Mouse (Mus musculus): Measurements from ENCODE around the gene Thsd7b. TPM values are rescaled to one million over a fixed set of nuclear protein-coding genes. Genes with fewer than 3 reads are reported as not detected.
A peak's percentile ranks its signal among the peaks of the same experiment; 100 is the strongest.
"Not testable (repeated sequence)": the region's sequence is repeated elsewhere in the genome, so short reads cannot be mapped to it uniquely, and the experiment has no call there.

The Thsd7b gene
- total RNA-seq, 2 experiments from 2014 or later, result 0.83 to 2.9 TPM

DNA sequence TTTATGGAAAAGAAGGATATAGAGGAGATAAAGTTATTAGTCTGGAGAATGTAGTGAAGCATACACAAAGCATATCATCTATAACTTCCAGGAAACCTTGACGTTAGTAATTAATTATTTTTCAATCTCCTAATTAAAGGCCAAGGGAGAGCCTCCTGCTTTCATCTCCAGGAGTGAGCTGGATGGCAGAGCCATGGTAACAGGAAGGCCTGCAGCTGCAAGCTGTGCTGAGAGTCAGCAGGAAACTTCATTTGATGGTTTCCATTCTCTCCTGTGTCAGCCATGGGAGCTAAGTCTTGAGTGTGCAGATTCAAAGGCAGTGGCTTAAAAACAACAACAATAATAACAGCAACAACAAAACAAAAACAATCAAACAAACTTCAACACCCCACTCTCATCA is 507.5 kb downstream of the Thsd7b start:
- no peak for ATAC-seq (replicated peaks; ENCODE audit: low FRiP score, poor library complexity, severe bottlenecking)

DNA sequence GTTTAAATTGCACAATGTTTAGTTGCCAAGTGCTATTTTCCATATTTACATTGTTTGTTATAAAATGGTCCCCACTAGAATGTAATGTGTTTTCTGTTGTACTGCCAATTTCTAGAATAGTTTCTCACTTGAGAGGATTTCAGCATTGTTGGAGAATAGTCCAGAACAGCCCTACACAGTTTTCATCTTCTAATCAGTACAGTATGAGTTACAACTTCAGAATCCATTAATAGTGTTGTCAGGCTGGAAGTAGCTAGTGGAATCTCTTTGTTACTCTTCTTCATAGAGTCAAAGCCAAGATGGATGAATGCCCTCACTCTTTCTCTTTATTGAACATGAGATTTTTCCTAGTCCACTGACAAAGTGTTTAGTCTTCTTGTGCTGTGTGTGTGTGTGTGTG is 525.4 kb downstream of the Thsd7b start:
- ATAC-seq (replicated peaks; ENCODE audit: low FRiP score, poor library complexity, severe bottlenecking), result no peak

DNA sequence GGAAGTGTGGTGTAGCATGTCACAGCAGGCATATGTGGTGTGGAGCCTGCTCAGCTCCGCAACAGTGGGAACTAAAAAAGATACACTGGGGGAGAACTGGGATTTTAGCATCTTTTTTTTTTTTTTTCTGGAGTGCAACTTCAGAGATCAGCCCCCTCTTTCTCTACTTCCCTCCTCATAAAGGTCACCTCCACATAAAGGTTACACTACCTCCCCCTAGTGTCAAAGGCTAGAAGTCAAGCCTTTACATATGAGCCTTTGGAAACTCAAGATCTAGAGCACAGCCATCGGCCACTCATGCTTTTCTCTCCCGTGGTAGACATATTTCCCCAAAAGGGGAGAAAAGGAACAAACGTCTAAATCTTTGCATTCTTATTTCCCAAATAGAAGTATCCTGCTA is 553.8 kb downstream of the Thsd7b start:
- ATAC-seq (replicated peaks; ENCODE audit: low FRiP score, poor library complexity, severe bottlenecking), result no peak

DNA sequence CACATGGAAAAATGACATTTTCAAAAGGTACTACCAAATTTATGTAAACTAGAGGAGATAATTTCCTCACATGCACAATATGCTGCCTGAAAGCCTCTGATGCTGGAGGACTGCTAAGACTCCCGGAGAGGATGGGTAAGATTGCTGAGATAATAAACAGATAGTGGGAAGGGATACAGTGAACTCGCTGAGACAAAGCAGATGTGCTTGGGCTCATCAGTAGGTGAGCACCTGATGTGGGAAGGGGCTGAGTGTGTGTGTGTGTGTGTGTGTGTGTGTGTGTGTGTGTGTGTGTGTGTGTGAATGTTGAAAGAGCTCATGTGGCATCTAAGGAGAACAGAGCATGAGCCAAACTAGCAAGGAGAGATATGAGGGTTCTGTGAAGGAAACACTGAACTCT is 564.2 kb downstream of the Thsd7b start:
- no peak for ATAC-seq (replicated peaks; ENCODE audit: low FRiP score, poor library complexity, severe bottlenecking)

DNA sequence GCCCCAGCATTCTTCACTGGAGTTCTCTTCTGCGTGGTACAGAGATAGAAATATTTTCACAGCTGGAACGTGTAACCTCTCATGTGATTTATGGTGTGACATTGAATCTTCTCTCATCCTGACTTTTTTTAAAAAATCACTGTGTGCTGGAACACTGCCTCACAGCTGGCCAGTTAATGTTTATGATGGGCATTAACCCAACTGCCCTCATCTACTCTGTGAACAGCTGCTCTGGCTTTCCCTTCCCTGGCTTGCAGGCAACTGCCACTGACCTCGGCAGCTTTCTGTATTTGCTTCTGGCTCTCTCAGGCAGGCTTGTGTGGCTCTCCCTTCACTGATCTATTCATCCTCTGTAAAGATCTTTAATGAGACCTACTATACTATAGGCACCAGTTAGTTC is 564.7 kb downstream of the Thsd7b start:
- ATAC-seq (replicated peaks; ENCODE audit: low FRiP score, poor library complexity, severe bottlenecking), result no peak

DNA sequence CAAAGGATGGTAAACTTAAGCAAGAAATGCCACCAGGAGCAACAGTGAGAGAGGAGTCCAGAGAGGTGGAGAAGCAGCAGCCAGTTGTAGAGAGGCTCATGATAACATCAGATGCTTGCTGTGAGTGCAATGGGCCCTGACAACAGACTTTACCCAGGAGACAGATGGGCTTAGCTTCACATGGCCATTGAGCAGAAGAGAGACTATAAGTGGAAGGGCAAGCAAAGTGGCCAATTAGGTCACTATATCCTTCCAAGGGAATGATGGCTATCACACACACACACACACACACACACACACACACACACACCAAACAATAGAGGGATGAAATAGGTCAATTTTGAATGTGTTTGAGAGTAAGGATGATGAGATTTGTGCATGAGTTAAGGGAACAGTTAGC is 565.4 kb downstream of the Thsd7b start:
- ATAC-seq (replicated peaks; ENCODE audit: low FRiP score, poor library complexity, severe bottlenecking), result no peak

DNA sequence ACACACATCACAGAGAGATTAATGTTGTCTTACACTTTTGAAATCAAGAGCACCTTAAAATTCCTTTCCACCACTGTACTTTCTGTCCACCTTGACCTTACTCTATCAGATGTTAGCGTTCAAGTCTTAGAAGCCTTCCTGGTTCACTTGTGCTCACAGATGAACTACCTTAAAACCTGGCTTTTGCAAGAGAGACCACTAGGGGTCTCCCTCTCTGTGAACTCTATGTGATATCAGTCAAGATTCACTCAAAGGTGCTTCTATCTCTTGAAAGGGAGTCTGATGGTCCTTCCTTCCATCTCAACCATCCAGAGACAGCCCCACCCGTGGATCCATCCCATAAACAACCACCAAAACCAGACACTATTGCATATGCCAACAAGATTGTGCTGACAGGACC is 570.3 kb downstream of the Thsd7b start:
- no peak for ATAC-seq (replicated peaks; ENCODE audit: low FRiP score, poor library complexity, severe bottlenecking)

DNA sequence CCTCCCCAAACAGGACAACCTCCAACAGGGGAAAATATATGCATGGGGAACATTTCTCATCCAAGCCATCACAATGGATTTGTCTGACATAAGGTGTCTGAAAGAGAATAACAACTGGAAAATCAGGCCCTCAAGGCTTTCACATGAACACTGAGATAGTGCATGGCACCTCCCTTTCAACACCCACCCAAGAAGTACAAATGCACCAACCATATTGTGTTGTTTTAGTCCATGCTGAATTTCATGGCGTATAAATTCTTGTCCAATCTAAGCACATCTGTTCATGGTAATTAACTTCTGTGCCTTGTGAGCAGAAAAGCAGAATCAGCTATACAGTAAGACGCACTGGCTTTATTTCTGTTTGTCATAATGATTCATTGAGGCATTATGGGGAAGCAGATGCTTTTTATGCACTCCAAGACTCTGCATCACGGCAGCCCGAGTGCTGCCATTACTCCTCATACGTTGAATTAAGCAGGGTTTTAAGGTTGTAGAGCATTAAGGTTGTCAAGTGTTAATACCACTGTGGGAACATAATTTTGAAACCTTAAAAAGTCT is 577.0 kb downstream of the Thsd7b start:
- no peak for ATAC-seq (replicated peaks; ENCODE audit: low FRiP score, poor library complexity, severe bottlenecking)

DNA sequence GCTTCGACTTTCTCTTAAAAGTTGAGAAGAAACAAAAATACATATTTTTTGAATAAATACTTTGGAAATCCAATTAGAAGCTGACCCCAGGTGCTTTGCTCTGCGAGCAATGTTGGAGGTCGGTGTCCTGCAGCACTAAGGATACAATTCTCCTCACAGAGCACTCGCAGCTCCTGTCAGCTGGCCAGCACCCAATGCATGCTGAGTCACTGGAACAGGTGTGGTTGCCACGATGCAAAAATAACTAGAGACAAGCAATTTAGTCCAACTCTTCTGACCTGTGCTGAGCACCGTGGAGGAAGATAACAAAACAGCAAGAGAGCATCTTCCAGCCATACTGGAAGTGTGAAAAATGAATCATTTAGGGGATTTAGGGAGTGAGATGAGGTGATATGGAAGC is 594.6 kb downstream of the Thsd7b start:
- ATAC-seq (replicated peaks; ENCODE audit: low FRiP score, poor library complexity, severe bottlenecking), result no peak

DNA sequence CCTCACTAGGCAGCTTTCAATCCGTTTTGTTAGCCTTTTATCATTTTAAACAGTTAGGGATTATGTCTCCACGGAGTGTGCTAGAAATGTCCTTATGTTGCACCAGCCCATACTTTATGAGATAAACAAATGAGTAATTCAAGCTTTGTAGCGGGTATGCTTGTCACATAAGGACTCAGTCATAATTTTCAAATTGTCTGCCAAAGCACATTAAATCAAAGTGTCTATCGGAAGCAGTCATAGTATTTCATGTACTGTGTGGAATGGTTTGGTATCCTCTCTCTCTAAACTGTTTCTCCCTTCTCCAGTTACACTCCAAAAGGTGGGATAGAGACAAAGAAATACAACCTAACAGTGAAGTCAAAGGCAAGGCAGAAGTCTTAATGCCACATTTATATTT is 601.3 kb downstream of the Thsd7b start:
- no peak for ATAC-seq (replicated peaks; ENCODE audit: low FRiP score, poor library complexity, severe bottlenecking)

DNA sequence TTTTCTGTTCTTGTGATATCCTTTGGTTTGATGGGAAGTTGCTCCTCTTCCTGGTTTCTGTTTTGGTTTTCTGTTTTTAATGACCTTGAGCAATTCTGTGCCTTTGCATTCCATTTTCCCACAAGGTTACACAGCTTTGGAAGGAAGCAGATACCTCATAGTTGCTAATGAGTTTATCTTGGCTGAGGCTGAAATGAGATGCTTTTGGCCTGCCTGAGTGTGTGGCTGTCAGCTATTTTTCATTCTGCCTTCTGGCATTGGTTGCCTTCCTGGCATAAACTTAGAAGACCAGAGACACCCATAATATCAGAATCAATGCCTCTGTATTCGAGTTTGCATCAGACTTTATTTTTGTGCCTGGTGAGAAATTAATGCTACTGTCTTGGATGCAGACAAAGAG is 614.8 kb downstream of the Thsd7b start:
- no peak for ATAC-seq (replicated peaks; ENCODE audit: low FRiP score, poor library complexity, severe bottlenecking)

DNA sequence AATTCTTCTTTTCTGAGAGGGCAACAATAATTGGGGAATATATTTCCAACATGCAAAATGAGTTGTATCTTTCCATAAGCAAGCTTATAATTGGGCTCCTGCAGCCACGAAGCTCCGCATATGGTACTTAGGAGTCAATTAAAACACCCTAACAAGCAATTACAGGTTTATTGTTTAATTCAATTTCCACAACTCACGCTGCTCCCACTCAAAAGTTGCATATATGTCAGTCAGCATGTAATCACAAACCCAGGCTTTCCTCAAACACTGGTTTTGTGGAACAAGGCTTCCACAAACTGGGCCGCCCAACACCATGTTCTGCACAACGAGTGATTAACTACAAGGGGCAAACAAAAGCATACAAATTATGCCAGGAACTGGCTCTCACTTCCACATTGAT is 625.0 kb downstream of the Thsd7b start:
- ATAC-seq (replicated peaks; ENCODE audit: low FRiP score, poor library complexity, severe bottlenecking), result no peak

DNA sequence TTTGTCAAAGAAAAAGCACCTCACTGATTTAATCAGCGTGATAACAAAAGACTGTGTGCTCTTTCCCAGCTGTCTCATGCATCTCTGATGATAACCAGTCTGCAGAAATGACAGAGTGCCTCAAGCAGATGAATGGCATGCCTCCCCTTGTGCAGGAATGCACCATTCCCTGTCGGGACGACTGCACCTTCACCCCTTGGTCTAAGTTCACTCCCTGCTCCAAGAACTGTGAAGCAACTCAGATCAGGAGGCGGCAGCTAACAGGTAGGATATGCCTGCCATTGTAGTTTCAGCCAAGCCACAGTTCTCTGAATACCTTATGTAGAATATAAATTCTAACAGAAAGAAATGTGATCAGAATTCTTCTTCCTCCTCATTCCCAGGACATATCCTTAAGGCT is 642.4 kb downstream of the Thsd7b start:
- no peak for ATAC-seq (replicated peaks; ENCODE audit: low FRiP score, poor library complexity, severe bottlenecking)

DNA sequence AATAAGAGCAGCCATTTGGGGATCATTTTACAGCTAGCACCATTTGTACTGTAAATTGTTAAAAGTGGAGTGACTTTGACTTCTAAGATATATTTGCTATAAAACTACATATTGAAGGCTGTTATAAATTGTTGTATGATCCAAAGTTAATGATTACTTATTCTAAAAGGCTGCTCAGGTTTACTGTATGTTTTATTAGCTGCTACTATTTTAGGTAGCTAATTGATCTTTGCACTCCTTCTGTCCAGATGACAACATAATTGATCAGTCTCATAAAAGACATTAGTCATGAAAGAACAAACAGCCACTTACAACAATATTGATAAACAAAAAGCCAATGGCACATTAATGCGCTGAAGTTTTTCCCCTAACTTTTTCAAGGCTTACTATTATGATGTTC is 644.5 kb downstream of the Thsd7b start:
- no peak for ATAC-seq (replicated peaks; ENCODE audit: low FRiP score, poor library complexity, severe bottlenecking)

DNA sequence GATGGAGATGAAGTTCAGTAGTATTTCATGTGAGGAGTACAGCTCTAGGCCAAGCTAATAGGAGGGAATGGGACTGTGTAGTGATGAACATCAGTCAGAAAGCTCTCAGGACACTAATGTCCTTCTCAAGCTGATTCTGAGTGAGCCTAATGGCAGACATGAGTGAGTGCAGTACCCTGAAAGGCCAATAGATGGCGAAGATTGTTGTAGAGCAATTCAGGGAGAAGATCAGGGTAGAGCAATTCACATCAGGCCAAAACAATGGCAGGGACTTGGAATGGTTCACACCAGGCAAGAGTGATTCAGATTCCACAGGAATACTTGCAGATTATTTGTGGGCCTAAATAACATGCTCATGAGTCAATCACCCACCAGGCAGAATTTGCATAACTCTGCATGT is 646.3 kb downstream of the Thsd7b start:
- ATAC-seq (replicated peaks; ENCODE audit: low FRiP score, poor library complexity, severe bottlenecking), result peak; percentile 78

DNA sequence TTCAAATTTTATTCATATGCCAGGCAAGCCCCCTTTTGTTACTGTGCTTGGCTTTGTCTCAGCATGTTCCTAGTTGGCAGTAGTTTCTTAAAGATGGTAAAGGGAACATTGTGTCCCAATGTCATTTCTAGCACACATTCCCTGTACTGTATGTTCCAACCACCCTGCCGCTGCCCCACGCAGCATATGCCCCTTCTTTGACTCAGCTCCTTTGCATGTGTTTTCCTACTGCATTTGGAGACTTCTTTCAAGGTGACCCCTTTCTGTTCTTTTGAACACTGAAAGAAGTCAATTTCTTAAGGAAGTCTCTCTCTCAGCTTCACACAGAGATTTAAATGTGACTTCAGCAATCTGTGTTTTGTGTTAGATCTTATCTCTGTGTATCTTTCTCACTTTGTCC is 657.9 kb downstream of the Thsd7b start:
- ATAC-seq (replicated peaks; ENCODE audit: low FRiP score, poor library complexity, severe bottlenecking), result no peak

DNA sequence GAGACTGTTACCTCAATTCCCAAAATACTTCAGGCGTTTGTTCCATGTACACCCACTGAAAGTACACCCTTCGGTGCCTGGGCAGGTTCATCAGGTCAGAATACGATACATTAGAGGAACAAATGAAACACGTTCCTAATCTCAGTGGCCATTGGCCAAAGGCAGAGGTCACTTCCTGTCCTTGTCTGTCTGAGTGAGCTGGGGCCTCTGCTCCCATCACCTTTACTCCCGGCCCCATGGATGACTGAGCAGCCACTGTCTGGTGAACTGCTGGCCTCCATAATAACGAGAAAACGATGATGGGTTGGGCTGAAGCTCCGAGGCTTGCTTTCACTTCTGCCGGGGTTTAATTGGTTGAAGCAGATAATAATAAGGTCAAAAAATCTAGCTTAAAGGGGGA is 670.0 kb downstream of the Thsd7b start:
- ATAC-seq (replicated peaks; ENCODE audit: low FRiP score, poor library complexity, severe bottlenecking), result no peak

DNA sequence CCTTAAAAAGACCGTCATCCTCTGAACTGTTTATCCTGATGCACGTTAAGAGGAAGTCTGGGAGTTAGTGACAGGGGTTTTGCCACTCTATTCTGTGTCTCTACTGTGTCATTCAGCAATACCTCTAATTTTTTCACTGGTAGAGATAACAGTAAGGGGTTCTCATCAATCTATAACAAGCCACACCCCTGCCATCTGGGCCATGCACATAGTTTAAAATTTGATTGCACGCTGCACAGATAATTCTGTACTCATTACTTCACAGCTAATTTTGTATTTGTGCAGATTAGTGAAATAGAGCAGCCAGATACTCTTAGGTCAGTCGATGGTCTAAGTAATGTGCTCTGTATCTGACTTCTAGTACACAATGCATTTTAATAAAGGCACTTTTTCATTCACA is 673.9 kb downstream of the Thsd7b start:
- ATAC-seq (replicated peaks; ENCODE audit: low FRiP score, poor library complexity, severe bottlenecking), result no peak

DNA sequence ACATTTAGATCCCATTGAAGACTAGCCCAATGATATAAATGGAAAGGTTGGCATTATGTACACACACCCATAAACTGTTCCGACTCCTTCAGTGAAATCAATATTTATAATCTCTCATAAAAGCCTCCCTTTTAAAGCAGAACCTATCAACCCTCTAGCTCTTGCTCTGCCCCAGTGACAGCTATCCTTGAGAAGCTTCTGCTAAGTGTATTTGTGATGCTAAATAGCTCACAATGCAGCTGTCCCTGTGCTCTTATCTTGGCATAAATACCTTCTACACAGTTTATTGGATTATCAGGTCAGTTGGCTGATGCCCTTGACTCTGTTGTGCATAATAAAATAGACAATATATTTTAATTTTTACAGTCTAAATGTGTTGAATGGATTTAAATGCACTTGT is 682.4 kb downstream of the Thsd7b start:
- ATAC-seq (replicated peaks; ENCODE audit: low FRiP score, poor library complexity, severe bottlenecking), result no peak

DNA sequence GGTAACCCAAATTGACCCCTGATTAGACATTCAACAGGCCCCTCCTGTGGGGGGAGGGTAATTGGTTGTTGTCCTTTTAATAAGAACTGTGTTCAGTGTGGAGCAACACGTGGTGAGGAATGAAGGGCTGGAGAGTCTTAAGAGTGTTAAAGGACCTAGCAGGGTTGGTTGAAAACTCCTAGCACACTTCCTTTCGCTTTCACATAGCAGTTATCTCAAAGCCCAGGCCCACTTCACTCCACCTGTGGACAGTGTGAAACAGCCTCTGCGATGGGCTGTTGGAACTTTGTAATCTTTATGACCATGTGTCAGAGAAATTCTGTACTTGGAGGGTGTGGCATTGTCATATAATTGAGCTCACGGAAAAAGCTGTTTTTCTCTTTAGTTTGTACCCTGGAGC is 683.5 kb downstream of the Thsd7b start:
- peak; percentile 91 for ATAC-seq (replicated peaks; ENCODE audit: low FRiP score, poor library complexity, severe bottlenecking)

DNA sequence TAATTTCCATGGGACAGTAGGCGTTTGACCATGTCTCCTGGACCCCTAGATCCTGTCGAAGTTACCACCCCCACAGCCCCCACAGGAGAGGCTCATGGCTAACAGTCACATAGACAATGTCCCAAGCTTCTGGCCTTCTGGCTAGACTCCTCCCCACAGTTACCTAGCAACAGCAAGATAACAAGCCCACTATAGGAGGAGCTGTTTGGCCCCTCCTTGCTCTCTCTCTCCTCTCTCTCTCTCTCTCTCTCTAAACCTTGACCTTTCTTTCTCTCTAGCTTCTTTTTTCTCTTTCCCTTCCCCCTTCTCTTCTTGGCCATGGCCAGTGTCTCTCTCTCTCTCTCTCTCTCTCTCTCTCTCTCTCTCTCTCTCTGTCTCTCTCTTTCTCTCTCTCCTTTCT is 686.2 kb downstream of the Thsd7b start:
- ATAC-seq (replicated peaks; ENCODE audit: low FRiP score, poor library complexity, severe bottlenecking), result not testable (repeated sequence)

DNA sequence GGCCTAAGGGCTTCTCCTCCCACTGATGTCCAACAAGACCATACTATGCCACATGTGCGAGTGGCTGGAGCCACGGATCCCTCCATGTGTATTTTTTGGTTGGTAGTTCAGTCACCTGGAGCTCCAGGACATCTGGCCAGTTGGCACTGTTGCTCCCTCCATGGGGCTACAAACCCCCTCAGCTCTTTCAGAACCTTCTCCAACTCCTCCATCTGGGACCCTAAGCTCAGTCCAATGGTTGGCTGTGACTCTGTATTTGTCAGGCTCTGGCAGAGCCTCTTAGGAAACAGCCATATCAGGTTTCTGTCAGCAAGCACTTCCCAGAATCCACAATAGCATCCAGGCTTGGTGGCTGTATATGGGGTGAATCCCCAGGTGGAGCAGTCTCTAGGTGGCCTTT is 690.1 kb downstream of the Thsd7b start:
- no peak for ATAC-seq (replicated peaks; ENCODE audit: low FRiP score, poor library complexity, severe bottlenecking)

DNA sequence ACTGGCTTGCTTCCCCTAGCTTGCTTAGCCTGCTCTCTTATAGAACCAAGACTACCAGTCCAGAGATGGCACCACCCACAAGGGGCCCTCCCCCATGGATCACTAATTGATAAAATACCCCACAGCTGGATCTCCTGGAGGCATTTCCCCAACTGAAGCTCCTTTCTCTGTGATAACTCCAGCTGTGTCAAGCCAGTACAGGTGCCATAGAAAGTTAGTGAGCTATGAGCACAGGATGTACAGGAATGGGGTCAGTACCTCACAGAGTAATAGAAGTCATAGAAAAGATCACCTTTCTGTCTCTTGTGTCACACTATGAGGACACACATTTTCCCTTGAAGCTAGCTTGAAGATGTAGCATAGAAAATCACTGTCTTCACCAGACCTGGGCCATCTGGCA is 716.1 kb downstream of the Thsd7b start:
- not testable (repeated sequence) for ATAC-seq (replicated peaks; ENCODE audit: low FRiP score, poor library complexity, severe bottlenecking)

Measured in erythroid progenitor cell, adult 5-6 weeks (primary cell).